Mouse (Mus musculus) E14TG2a.4 (cell line): ENCODE data around the gene Tm4sf1.

Experiments used
- H3K27me3 ChIP-seq: 2 replicates; pipeline ENCODE4 v1.6.1; 2014; ENCODE audit warnings: low read length, control low read depth; ENCODE audit not compliant: insufficient read depth
- H3K36me3 ChIP-seq: 2 replicates; pipeline ENCODE4 v1.6.1; 2014; ENCODE audit warnings: low read length, control low read depth; ENCODE audit not compliant: insufficient read depth
- H3K4me1 ChIP-seq: replicated peaks from 2 replicates; pipeline ENCODE4 v1.6.1; 2014; ENCODE audit warnings: low read depth, low read length, control low read depth
- H3K4me3 ChIP-seq: replicated peaks from 2 replicates; pipeline ENCODE4 v1.5.1; 2014; ENCODE audit warnings: mild to moderate bottlenecking, low read length
- H3K9me3 ChIP-seq: 2 replicates; pipeline ENCODE4 v1.6.1; 2014; ENCODE audit warnings: low read length, control low read depth
- CTCF ChIP-seq: conservative IDR thresholded peaks from 2 replicates; pipeline ENCODE4 v1.5.1; 2014; ENCODE audit warnings: low read length
- NANOG ChIP-seq: IDR thresholded peaks from 2 replicates; pipeline ENCODE4 v1.6.1; 2014; ENCODE audit warnings: borderline replicate concordance, low read length, mixed read lengths
- POU5F1 ChIP-seq: IDR thresholded peaks from 2 replicates; pipeline ENCODE4 v1.6.1; 2014; ENCODE audit warnings: low read length, borderline replicate concordance

Tm4sf1 gene

DNA sequence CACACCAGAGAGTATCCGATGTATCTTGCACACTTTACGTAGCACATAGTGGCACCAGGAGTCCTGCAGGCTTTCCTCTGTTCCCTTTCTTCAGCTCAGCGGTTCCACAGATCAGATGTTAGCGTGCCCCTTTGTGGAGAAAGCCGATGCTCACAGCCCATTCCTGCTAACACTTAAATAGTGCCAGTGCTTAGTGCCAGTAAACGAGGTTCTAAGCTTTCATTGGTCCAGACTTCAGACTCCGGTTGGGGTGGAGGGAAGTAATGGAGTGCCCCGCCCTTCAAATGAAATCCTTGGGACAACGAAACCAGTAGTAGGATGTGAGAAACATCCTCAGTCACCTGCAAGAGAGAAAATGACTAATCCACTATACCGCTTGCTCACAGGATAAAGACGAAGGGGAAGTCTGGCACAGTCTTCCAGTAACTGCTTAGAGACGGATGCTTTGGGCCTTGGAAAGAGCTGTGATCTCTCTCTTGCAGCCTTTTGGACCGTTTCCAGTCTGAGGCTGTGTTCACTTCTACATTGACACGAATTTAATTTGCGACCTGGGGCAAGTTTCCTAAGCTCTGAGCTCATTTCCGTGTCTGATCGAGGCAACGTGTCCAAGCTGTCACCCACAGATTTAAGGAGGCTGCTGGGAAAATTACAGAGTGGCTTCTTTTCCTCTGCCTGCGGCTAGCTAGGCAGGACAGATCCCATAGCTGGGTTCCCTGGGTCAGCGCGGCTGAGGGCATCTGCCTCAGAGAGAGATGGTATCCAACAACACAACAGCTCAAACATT lies 6.9 kb downstream of the Tm4sf1 start:
- Histone ChIP-seq H3K9me3 (no peaks in the 10 kb centered on the region), H3K27me3 (no peaks in the 10 kb centered on the region), H3K4me3 (no peak overlapping the region), H3K36me3 (no peaks in the 10 kb centered on the region), H3K4me1 (peaks cover 4% of the 10 kb centered on the region)
- TF ChIP-seq CTCF (no peak), NANOG (no peak), POU5F1 (no peak)

DNA sequence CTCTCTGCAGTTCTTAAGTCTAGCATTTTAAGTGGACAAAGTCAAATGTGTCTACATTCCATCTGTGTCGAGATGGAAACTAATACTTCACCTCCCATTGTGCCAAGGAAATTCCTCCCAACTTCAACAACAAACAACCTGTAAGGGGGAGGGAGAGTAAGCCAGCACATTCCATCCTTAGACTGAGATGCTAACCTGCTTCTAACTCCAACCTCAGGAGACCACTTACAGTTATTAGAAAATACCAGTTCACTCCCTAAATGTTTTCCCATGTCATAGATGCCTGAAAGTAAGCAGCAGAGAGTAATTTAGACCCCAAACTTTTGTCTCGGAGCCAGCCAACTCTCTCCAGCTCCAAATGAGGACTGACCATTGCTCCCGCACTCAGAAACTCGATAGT lies 7.9 kb downstream of the Tm4sf1 start:
- TF ChIP-seq POU5F1 (no peak), NANOG (no peak), CTCF (no peak)
- H3K4me1 ChIP-seq: peaks cover 4% of the 10 kb centered on the region
- H3K36me3 ChIP-seq: no peaks in the 10 kb centered on the region
- H3K4me3 ChIP-seq: no peak overlapping the region
- H3K9me3 ChIP-seq: no peaks in the 10 kb centered on the region
- no peaks in the 10 kb centered on the region for H3K27me3 ChIP-seq

DNA sequence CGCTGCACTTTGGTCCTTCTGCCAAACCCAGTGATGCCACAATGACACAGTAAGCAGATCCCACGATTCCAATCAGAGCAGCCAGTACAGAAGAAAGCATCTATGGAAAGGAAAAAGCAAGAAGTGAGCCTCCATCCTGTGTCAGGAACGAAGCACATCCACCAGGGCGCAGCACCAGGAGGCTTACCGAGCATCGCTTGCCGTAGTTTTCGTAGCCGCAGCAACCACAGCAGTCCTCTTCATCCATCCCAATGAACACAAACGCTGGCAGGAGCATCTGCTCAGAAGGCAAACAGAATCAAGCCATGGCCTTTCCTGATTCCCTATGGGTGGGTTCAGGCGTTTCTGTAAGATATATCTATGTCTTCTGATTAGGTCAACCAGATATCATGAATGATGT lies 9.0 kb downstream of the Tm4sf1 start:
- Histone ChIP-seq H3K9me3 (no peaks in the 10 kb centered on the region), H3K27me3 (no peaks in the 10 kb centered on the region), H3K36me3 (no peaks in the 10 kb centered on the region), H3K4me1 (peaks cover 11% of the 10 kb centered on the region), H3K4me3 (no peak overlapping the region)
- TF ChIP-seq CTCF (no peak), NANOG (no peak), POU5F1 (no peak)

- no peaks in the 10 kb centered on the region for H3K9me3 ChIP-seq
- H3K36me3 ChIP-seq: no peaks in the 10 kb centered on the region
- H3K27me3 ChIP-seq: no peaks in the 10 kb centered on the region
- no peak overlapping the region for H3K4me3 ChIP-seq
- TF ChIP-seq NANOG: no peak
- TF ChIP-seq POU5F1: no peak
- no peak for TF ChIP-seq CTCF
- H3K4me1 ChIP-seq: peaks cover 8% of the 10 kb centered on the region
These were observed 12.8 kb downstream of the Tm4sf1 start for GRCm38 (mm10) chr3:57288944-57289491.

DNA sequence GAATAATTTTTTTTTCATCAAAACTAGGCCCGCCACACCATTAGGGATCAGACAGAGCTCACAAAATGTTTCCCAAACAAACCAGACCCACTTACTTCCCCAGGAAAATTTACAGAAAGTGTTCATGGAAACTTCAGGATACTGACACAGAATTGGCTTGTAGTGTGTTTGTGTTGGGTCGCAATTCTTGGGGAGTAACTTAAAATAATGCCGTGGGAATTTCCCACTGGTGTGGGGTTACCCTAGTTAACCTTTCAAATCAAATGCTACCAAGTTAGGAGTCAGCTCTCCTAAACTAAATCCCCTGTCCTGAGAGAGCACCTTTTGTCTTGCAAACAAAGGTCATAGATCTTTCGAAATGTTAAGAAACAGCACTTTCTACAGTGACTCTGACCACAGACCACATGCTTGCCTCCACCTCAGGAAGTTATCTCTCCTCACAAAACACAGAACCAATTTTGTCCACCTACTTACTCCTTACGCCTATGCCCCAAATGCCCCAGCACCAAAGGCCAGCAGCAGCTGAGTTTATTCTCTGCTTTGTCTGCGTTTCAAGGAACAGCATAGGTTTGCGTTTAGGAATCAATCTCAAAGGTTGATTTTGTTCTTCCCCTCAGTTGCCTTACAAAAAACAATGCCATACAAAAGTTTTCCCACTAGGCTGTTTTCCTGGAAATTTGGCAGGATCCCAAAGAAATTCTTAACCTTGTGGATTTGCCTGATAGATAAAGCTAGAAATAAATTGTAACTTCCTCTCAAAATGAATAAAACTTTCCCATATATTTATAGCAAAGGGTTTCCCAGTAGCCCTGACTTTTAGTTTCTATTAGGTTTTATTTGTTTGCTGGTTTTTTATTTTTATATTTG lies 13.7 kb downstream of the Tm4sf1 start:
- TF ChIP-seq CTCF (no peak), POU5F1 (no peak), NANOG (no peak)
- Histone ChIP-seq H3K9me3 (no peaks in the 10 kb centered on the region), H3K4me1 (peaks cover 8% of the 10 kb centered on the region), H3K36me3 (no peaks in the 10 kb centered on the region), H3K27me3 (no peaks in the 10 kb centered on the region), H3K4me3 (no peak overlapping the region)

DNA sequence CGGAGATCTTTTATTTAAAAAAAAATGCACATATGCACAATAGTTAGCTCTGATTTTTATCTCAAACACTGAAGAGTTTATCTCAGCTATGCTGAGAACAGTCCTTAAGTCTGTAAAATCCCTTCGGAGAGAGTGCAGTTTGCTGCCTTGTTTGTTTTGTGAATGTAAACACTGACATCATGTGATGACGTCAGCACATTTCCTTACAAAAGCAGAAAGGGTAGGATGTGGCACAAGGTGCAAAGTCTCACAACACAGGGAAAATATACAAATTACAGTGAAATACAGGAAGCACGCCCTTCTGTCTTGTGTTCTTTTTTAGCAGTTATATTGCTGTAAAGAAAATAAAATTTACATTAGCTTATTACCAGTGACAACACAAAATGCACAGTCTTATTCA lies 14.3 kb downstream of the Tm4sf1 start:
- Histone ChIP-seq H3K27me3 (no peaks in the 10 kb centered on the region), H3K4me3 (no peak overlapping the region), H3K4me1 (peaks cover 8% of the 10 kb centered on the region), H3K9me3 (no peaks in the 10 kb centered on the region), H3K36me3 (no peaks in the 10 kb centered on the region)
- TF ChIP-seq NANOG (no peak), CTCF (no peak), POU5F1 (no peak)

GRCm38 (mm10) chr3:57278225-57278624 lies 23.6 kb downstream of the Tm4sf1 start:
- TF ChIP-seq CTCF (no peak), POU5F1 (no peak), NANOG (no peak)
- H3K27me3 ChIP-seq: no peaks in the 10 kb centered on the region
- peaks cover 5% of the 10 kb centered on the region for H3K9me3 ChIP-seq
- H3K4me3 ChIP-seq: no peak overlapping the region
- H3K4me1 ChIP-seq: 0 out of 2 replicates have a peak, but pooled peaks cover 6% of the 10 kb centered on the region
- H3K36me3 ChIP-seq: no peaks in the 10 kb centered on the region

- H3K4me3 ChIP-seq: no peak overlapping the region
- no peaks in the 10 kb centered on the region for H3K27me3 ChIP-seq
- TF ChIP-seq NANOG (no peak), CTCF (no peak), POU5F1 (no peak)
- H3K36me3 ChIP-seq: no peaks in the 10 kb centered on the region
- H3K9me3 ChIP-seq: peaks cover 10% of the 10 kb centered on the region
- H3K4me1 ChIP-seq: 0 out of 2 replicates have a peak, but pooled peaks cover 6% of the 10 kb centered on the region
These were observed 24.3 kb downstream of the Tm4sf1 start for GRCm38 (mm10) chr3:57277453-57277852.
